Mouse (Mus musculus): ENCODE results near the gene Pdgfra. TPM values are rescaled to one million over a fixed set of nuclear protein-coding genes. Genes with fewer than 3 reads are reported as not detected.

Gene Pdgfra
- polyA plus RNA-seq, 1 experiment from 2014 or later, result 12.0 TPM

DNA sequence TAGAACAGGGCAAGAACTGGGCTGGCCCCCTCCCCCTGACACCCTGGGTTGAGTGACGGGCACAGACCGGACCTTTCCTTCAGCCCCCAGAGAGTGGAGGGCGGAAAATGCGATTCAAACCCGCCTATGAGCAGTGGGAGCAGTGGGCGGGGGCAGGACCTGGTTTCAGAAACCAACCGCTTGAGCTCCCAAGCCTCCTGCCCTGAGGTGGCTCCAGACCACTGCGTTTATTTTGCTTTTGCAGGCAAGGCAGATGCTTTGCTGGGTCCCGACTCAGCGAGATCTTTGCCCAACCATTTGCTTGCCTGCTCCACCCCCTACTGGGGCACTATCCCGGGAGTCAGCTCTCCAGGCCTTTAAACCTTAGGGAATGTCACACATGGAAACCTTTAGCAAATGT is 2.2 kb upstream of the Pdgfra start:
- Histone ChIP-seq H3K36me3 (ENCODE audit: control insufficient read depth, insufficient read depth) (no peaks in the 10 kb centered on the region), H3K27me3 (replicated peaks; ENCODE audit: control insufficient read depth, insufficient read depth, low read length) (peaks cover 83% of the 10 kb centered on the region), H3K4me1 (replicated peaks; ENCODE audit: control insufficient read depth, insufficient read depth, low read length) (no peaks in the 10 kb centered on the region; the same call in 1 of the 2 replicates), H3K9me3 (ENCODE audit: control insufficient read depth) (no peaks in the 10 kb centered on the region), H3K27ac (ENCODE audit: low read depth, low read length) (no peak overlapping the region), H3K4me3 (ENCODE audit: low read depth, low read length) (no peak overlapping the region), H3K9ac (ENCODE audit: low read depth, low read length) (no peak overlapping the region), H3K4me2 (replicated peaks; ENCODE audit: low read depth) (peak overlapping the region; percentile 35; the same call in 1 of the 2 replicates)
- TF ChIP-seq CTCF (IDR thresholded peaks at IDR 0.05; ENCODE audit: low read depth), result 0 out of 2 replicates have a peak, but pooled peaks have one; percentile 19
- WGBS, result 5% methylated on average over 11 of the region's 11 CpGs
- no peak for ATAC-seq

DNA sequence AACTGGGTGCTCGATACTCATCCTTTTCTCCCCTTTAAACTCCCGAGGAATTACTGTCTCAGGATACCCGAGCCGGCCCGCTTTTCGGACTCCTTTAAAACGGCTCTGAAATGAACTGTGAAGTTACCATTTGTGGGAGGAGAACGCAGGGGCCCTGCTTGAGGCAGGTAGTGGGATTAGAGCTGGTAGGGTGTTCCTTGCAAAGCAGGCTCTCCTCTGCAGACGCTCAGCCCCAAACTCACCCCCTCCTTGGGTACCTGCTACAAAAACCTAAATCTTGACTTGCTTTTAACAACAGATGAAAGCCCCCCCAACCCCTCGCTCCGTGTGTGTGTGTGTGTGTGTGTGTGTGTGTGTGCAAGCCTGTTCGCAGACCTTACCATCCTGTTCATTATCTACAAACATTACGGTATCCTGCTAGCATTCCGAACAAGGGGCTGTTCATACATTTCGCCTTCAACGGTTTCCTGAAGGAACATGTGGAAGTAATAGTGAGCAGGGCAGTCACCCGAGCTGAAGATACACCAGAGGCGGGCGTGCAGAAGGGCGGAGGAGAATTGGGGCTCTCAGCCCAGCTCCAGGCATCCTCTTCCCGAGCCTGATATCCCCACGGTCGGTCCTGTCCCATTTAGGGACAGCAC is 1.6 kb upstream of the Pdgfra start:
- Histone ChIP-seq H3K9ac (ENCODE audit: low read depth, low read length) (no peak overlapping the region), H3K27me3 (replicated peaks; ENCODE audit: control insufficient read depth, insufficient read depth, low read length) (peaks cover 84% of the 10 kb centered on the region)

DNA sequence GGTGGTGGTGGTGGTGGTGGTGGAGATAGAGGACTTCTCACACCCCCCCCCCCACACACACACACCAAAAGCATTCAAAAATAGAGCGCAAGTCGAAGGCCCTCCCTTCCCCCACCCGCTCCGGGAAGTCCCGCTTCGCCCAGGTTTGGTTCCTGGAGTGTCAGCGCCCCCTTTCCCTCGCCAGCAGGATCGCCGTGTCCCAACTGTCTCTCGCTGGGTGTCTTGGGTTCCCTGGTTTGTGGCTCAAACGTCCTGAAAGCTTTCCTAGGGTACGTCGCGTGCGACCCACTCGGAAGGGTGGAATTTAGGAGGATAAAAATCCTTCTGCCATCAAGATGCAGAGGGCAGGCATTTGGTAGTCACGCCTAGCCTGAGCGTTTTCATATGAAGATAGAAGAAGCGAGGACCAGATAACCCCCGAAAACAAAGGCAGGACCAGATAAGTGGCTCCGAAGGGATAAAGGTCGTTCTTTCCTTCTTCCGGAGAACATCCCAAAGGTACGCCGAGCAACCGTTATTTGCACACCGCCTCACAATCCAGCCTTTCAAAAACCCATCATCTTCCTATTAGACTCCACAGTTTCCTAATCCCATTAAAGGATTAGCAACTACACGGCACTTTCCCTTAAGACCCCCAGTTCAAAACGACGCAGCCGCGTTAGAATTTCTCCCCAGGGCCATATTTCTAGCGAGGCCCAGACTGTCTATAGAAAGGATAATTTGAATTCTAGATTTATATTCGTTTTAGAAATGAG is 769 bp upstream of the Pdgfra start:
- H3K36me3 ChIP-seq (ENCODE audit: control insufficient read depth, insufficient read depth), result no peaks in the 10 kb centered on the region
- TF ChIP-seq CTCF (IDR thresholded peaks at IDR 0.05; ENCODE audit: low read depth), result peak; percentile 77
- peak overlapping the region; percentile 43 for H3K4me3 ChIP-seq (ENCODE audit: low read depth, low read length)
- 2% methylated on average over 35 of the region's 35 CpGs for WGBS
- no peak overlapping the region for H3K9ac ChIP-seq (ENCODE audit: low read depth, low read length)
- H3K4me1 ChIP-seq (replicated peaks; ENCODE audit: control insufficient read depth, insufficient read depth, low read length), result no peaks in the 10 kb centered on the region; the same call in 1 of the 2 replicates
- peak overlapping the region; percentile 25 for H3K4me2 ChIP-seq (replicated peaks; ENCODE audit: low read depth)
- no peak for ATAC-seq
- no peaks in the 10 kb centered on the region for H3K9me3 ChIP-seq (ENCODE audit: control insufficient read depth)
- peak overlapping the region; percentile 28; the same call in 1 of the 2 replicates for H3K27ac ChIP-seq (ENCODE audit: low read depth, low read length)
- peaks cover 84% of the 10 kb centered on the region for H3K27me3 ChIP-seq (replicated peaks; ENCODE audit: control insufficient read depth, insufficient read depth, low read length)

More for the DNA sequence above, 1.6 kb upstream of the Pdgfra start:
- Histone ChIP-seq H3K4me2 (replicated peaks; ENCODE audit: low read depth) (peak overlapping the region; percentile 25), H3K9me3 (ENCODE audit: control insufficient read depth) (no peaks in the 10 kb centered on the region), H3K4me1 (replicated peaks; ENCODE audit: control insufficient read depth, insufficient read depth, low read length) (no peaks in the 10 kb centered on the region; the same call in 1 of the 2 replicates), H3K4me3 (ENCODE audit: low read depth, low read length) (no peak overlapping the region), H3K27ac (ENCODE audit: low read depth, low read length) (no peak overlapping the region), H3K36me3 (ENCODE audit: control insufficient read depth, insufficient read depth) (no peaks in the 10 kb centered on the region)
- WGBS, result 7% methylated on average over 23 of the region's 23 CpGs
- no peak for TF ChIP-seq CTCF (IDR thresholded peaks at IDR 0.05; ENCODE audit: low read depth)
- no peak for ATAC-seq

DNA sequence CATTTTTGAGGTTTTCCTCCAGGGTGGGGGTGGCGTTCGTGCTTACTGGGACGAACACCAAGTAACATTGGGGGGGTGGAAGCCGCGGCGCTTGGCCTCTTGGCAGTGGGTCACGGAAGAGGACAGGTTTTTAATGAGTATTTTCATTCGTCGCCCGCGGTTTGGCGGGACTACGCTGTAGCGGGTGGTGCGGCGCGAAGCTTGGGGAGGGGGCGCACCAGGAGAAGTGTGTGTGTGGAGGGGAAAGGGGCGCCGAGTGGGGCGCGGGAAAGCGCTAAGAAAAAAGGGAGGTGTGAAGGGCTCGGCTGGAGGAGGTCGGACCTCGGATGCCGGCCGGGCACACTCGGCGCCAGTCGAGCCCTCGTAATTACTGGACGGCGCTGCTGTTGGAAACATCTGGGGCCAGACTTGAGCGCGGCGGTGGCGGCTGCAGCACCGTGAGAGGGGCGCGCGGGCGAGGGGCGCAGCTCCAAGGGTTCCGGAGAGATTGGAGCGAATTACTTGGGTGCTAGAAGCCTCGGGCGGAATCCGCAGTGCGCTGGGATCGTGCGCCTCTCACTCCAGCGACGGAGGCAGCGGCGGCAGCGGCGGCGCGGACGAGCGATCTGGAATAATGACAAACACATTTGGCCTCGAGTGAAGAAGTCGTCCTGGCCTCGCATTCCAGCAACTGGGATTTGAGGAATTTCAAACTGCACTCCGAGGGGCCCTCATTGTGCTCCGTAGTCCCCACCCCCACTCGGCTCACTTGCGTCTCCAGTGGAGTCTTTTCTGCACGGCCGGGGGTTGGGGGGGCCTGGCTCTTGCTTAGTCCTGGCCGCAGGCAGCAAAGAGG is 916 bp downstream of the Pdgfra start:
- Histone ChIP-seq H3K27ac (ENCODE audit: low read depth, low read length) (peak overlapping the region; percentile 76), H3K4me1 (replicated peaks; ENCODE audit: control insufficient read depth, insufficient read depth, low read length) (no peaks in the 10 kb centered on the region; the same call in 1 of the 2 replicates), H3K36me3 (ENCODE audit: control insufficient read depth, insufficient read depth) (no peaks in the 10 kb centered on the region), H3K4me2 (replicated peaks; ENCODE audit: low read depth) (peak overlapping the region; percentile 58), H3K4me3 (ENCODE audit: low read depth, low read length) (peak overlapping the region; percentile 43), H3K9me3 (ENCODE audit: control insufficient read depth) (no peaks in the 10 kb centered on the region), H3K9ac (ENCODE audit: low read depth, low read length) (peak overlapping the region; percentile 45), H3K27me3 (replicated peaks; ENCODE audit: control insufficient read depth, insufficient read depth, low read length) (peaks cover 75% of the 10 kb centered on the region)
- 2% methylated on average over 72 of the region's 72 CpGs for WGBS
- ATAC-seq, result no peak
- TF ChIP-seq CTCF (IDR thresholded peaks at IDR 0.05; ENCODE audit: low read depth), result peak; percentile 34

DNA sequence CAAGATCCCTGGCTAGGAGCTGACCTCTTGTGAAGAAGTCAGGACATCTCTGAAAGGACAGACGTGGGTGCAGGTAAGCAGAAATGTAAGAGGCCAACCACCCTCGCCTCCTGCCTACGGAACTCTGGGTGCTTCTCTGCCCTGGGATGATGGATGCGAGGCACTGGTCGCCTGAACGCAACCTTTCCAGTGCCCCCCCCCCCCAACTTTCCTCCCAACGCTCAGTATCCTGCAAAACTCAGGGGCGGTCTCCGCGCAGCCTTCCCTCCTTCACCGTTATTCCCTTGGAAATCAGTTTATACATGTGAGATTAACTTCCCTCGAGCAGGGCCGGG is 1.5 kb downstream of the Pdgfra start:
- Histone ChIP-seq H3K36me3 (ENCODE audit: control insufficient read depth, insufficient read depth) (no peaks in the 10 kb centered on the region), H3K27ac (ENCODE audit: low read depth, low read length) (peak overlapping the region; percentile 76), H3K27me3 (replicated peaks; ENCODE audit: control insufficient read depth, insufficient read depth, low read length) (peaks cover 69% of the 10 kb centered on the region), H3K4me1 (replicated peaks; ENCODE audit: control insufficient read depth, insufficient read depth, low read length) (no peaks in the 10 kb centered on the region; the same call in 1 of the 2 replicates), H3K4me3 (ENCODE audit: low read depth, low read length) (peak overlapping the region; percentile 43), H3K9ac (ENCODE audit: low read depth, low read length) (peak overlapping the region; percentile 45), H3K9me3 (ENCODE audit: control insufficient read depth) (no peaks in the 10 kb centered on the region), H3K4me2 (replicated peaks; ENCODE audit: low read depth) (peak overlapping the region; percentile 58)
- WGBS, result 2% methylated on average over 13 of the region's 13 CpGs
- no peak for TF ChIP-seq CTCF (IDR thresholded peaks at IDR 0.05; ENCODE audit: low read depth)
- no peak for ATAC-seq
